ENCODE assay signal across 21 mouse cellular contexts in genomic region chr9:80681709-80682108, GRCm38 (mm10).
DNase-seq lines count a peak whose midpoint lies in the region; ATAC-seq and TF ChIP-seq lines count a peak whose summit lies in the region.
"Had no signal": no experiment of that assay in that cellular context is flagged by ENCODE, and none has a peak within 500 bp of the region (broad histone marks: within the 10 kb centered on the region; RNA-seq: fewer than 3 reads in every experiment).

No protein-coding gene starts in this region.

- peak overlapping the region; percentile 6; the same call in 1 of the 2 replicates for H3K4me2 ChIP-seq in intestine, postnatal 0 days (replicated peaks; ENCODE audit: low read depth)
- H3K4me2 ChIP-seq: embryonic facial prominence, embryonic 12.5 days; embryonic facial prominence, embryonic 15.5 days; heart, embryonic 11.5 days; hindbrain, embryonic 12.5 days; hindbrain, embryonic 15.5 days had no signal

- TF ChIP-seq POLR2A in kidney, adult 2 months (IDR thresholded peaks at IDR 0.05; ENCODE audit: low read depth, low read length) = no peak

- TF ChIP-seq CTCF in kidney, adult 2 months (conservative IDR thresholded peaks at IDR 0.05; ENCODE audit: insufficient read depth, insufficient read length, low read depth, low read length) = no peak
- TF ChIP-seq CTCF in intestine, postnatal 0 days (IDR thresholded peaks at IDR 0.05; ENCODE audit: low read depth) = no peak

- H3K9ac ChIP-seq in intestine, postnatal 0 days (ENCODE audit: low read depth, low read length) = no peak overlapping the region
- H3K9ac ChIP-seq: embryonic facial prominence, embryonic 12.5 days; embryonic facial prominence, embryonic 15.5 days; forebrain, postnatal 0 days; hindbrain, embryonic 12.5 days; hindbrain, embryonic 15.5 days had no signal

- H3K4me1 ChIP-seq in kidney, adult 2 months (ENCODE audit: control insufficient read depth, insufficient read depth, low read length) = no peaks in the 10 kb centered on the region
- peaks cover 5% of the 10 kb centered on the region; the same call in 1 of the 2 replicates for H3K4me1 ChIP-seq in intestine, postnatal 0 days (replicated peaks; ENCODE audit: control insufficient read depth, insufficient read depth, low read length)
- H3K4me1 ChIP-seq: embryonic facial prominence, embryonic 12.5 days; embryonic facial prominence, embryonic 15.5 days; hindbrain, embryonic 12.5 days; hindbrain, embryonic 15.5 days had no signal

- peak; percentile 87 for ATAC-seq in intestine, postnatal 0 days
- ATAC-seq: forebrain, embryonic 14.5 days; forebrain, postnatal 0 days had no signal

- no peaks in the 10 kb centered on the region for H3K36me3 ChIP-seq in kidney, adult 2 months (ENCODE audit: control insufficient read depth, insufficient read depth, low read length)
- no peaks in the 10 kb centered on the region for H3K36me3 ChIP-seq in intestine, postnatal 0 days (ENCODE audit: control insufficient read depth, insufficient read depth)
- H3K36me3 ChIP-seq: embryonic facial prominence, embryonic 12.5 days; embryonic facial prominence, embryonic 15.5 days; hindbrain, embryonic 12.5 days; hindbrain, embryonic 15.5 days had no signal

- no peak overlapping the region for H3K4me3 ChIP-seq in kidney, adult 2 months (ENCODE audit: insufficient read depth, low read depth, low read length)
- H3K4me3 ChIP-seq in intestine, postnatal 0 days (ENCODE audit: low read depth, low read length) = no peak overlapping the region
- H3K4me3 ChIP-seq: embryonic facial prominence, embryonic 12.5 days; embryonic facial prominence, embryonic 15.5 days; gastrocnemius, adult 2 months; hindbrain, embryonic 12.5 days; hindbrain, embryonic 15.5 days had no signal

- WGBS in kidney, adult 2 months = 78% methylated on average over 2 of the region's 2 CpGs
- WGBS in intestine, postnatal 0 days = 43% methylated on average over 2 of the region's 2 CpGs

- DNase-seq in kidney, adult 2 months = peak; percentile 5
- DNase-seq in kidney, adult 8-10 months = no peak
- DNase-seq in kidney, postnatal 36 days = peak; percentile 4 to 8
- no peak for DNase-seq in kidney, postnatal 25 days
- DNase-seq in urinary bladder, postnatal 14 days (ENCODE audit: low spot score) = no peak
- DNase-seq: adrenal gland, postnatal 10 days; adrenal gland, postnatal 36 days; cerebellum, adult 18-20 months; cerebellum, adult 9-10 months; cerebellum, postnatal 14 days; forebrain, postnatal 0 days; gastrocnemius, adult 2 months; gastrocnemius, postnatal 14 days; heart, adult 11 months had no signal

- H3K27me3 ChIP-seq in kidney, adult 2 months (replicated peaks; ENCODE audit: control insufficient read depth, insufficient read depth, low read length) = no peaks in the 10 kb centered on the region
- no peaks in the 10 kb centered on the region for H3K27me3 ChIP-seq in intestine, postnatal 0 days (replicated peaks; ENCODE audit: control insufficient read depth, insufficient read depth, low read length)
- H3K27me3 ChIP-seq: embryonic facial prominence, embryonic 12.5 days; embryonic facial prominence, embryonic 15.5 days; hindbrain, embryonic 12.5 days; hindbrain, embryonic 15.5 days had no signal

- H3K27ac ChIP-seq in kidney, adult 2 months (ENCODE audit: insufficient read depth, low read depth, low read length) = no peak overlapping the region
- peak overlapping the region; percentile 15; the same call in 1 of the 2 replicates for H3K27ac ChIP-seq in intestine, postnatal 0 days (ENCODE audit: low read depth, low read length)
- H3K27ac ChIP-seq: embryonic facial prominence, embryonic 12.5 days; embryonic facial prominence, embryonic 15.5 days; gastrocnemius, adult 2 months; hindbrain, embryonic 12.5 days; hindbrain, embryonic 15.5 days had no signal

- no peaks in the 10 kb centered on the region for H3K9me3 ChIP-seq in intestine, postnatal 0 days (ENCODE audit: control insufficient read depth)
- H3K9me3 ChIP-seq: embryonic facial prominence, embryonic 12.5 days; embryonic facial prominence, embryonic 15.5 days; hindbrain, embryonic 12.5 days; hindbrain, embryonic 15.5 days had no signal

Comparison
In these comparisons a context has a peak if more than half of its experiments do, and no peak if none do; other contexts are left out.
1. DNase-seq: peak in kidney, adult 2 months (single experiment) and kidney, postnatal 36 days (2 of 2); none in kidney, adult 8-10 months (0 of 2), kidney, postnatal 25 days (0 of 2) and urinary bladder, postnatal 14 days (single experiment).